Comparison of ENCODE assay signal across 8 mouse cellular contexts in genomic region chr1:93803556-93804507, GRCm38 (mm10). TPM values are rescaled to one million over a fixed set of nuclear protein-coding genes. Genes with fewer than 3 reads are reported as not detected.
DNase-seq lines count a peak whose midpoint lies in the region; ATAC-seq lines count a peak whose summit lies in the region.

Gene Ing5 (plus strand): TSS chr1:93803965.

- H3K27me3 ChIP-seq in intestine, embryonic 14.5 days (replicated peaks; ENCODE audit: control insufficient read depth, insufficient read depth, low read length) = no peaks in the 10 kb centered on the region

- intact Hi-C loops in gastrocnemius, postnatal 14 days (cut with DNase I; ENCODE audit: low total_unique reads) = no loop called here
- intact Hi-C loops in left cerebral cortex, postnatal 14 days (cut with DNase I) = loop anchor here (5.0 kb wide), 2 partner anchors 47 to 167 kb away; no protein-coding TSS in a partner anchor

- H3K9me3 ChIP-seq in intestine, embryonic 14.5 days (ENCODE audit: control insufficient read depth, low read length) = no peaks in the 10 kb centered on the region

- DNase-seq in adipocyte (ENCODE audit: low spot score) = peak; percentile 97
- DNase-seq in embryo, embryonic 10 days (ENCODE audit: low spot score) = peak; percentile 98
- peak; percentile 100 for DNase-seq in gastrocnemius, postnatal 14 days
- DNase-seq in intestine, embryonic 14.5 days (ENCODE audit: low spot score) = peak; percentile 100
- DNase-seq in left cerebral cortex, postnatal 14 days (ENCODE audit: low spot score in 2 of 2) = peak; percentile 99 to 100
- peak; percentile 98 for DNase-seq in mesoderm, embryonic 11.5 days (ENCODE audit: low read depth, low spot score)
- peak; percentile 98 to 99 for DNase-seq in right cerebral cortex, postnatal 36 days (ENCODE audit: low spot score in 2 of 2)
- peak; percentile 98 for DNase-seq in yolk sac, embryonic 10.5 days (ENCODE audit: low spot score)

- H3K4me3 ChIP-seq in intestine, embryonic 14.5 days (ENCODE audit: low read depth, low read length) = peak within 1 kb of the TSS; percentile 76

- ATAC-seq in intestine, embryonic 14.5 days (replicated peaks; ENCODE audit: low FRiP score, low TSS enrichment, low read depth) = peak; percentile 93

- H3K27ac ChIP-seq in intestine, embryonic 14.5 days (ENCODE audit: low read depth) = peak within 1 kb of the TSS; percentile 96

- H3K9ac ChIP-seq in intestine, embryonic 14.5 days (ENCODE audit: low read length) = peak within 1 kb of the TSS; percentile 89

- under 1% methylated on average over 86 of the region's 94 CpGs for WGBS in intestine, embryonic 14.5 days

- H3K36me3 ChIP-seq in intestine, embryonic 14.5 days (ENCODE audit: control insufficient read depth, insufficient read depth, low read length) = peaks cover 48% of the 10 kb centered on the region

- peaks cover 18% of the 10 kb centered on the region for H3K4me1 ChIP-seq in intestine, embryonic 14.5 days (replicated peaks; ENCODE audit: control insufficient read depth, insufficient read depth, low read length)

- peak within 1 kb of the TSS; percentile 94 for H3K4me2 ChIP-seq in intestine, embryonic 14.5 days (ENCODE audit: low read length)

RNA-seq across cellular contexts. Expression of gene Ing5, which starts in this region (rescaled TPM):
- 1 to 10 TPM; 2.9 to 3.7 TPM for total RNA-seq in gastrocnemius, postnatal 14 days (2021)
- polyA plus RNA-seq in intestine, embryonic 14.5 days (2014; fragmentation: Nextera tagmentation; extraction: Ambion mirVana) = 19.7 and 23.2 TPM in 2 replicates
- 1 to 10 TPM; 7.3 to 9.1 TPM for total RNA-seq in left cerebral cortex, postnatal 14 days (2021)

Comparison
In these comparisons a context has a peak if more than half of its experiments do, and no peak if none do; other contexts are left out.
1. Peak in every context shown above with its lines: DNase-seq, ATAC-seq, H3K4me3 ChIP-seq and H3K27ac ChIP-seq.